Mouse (Mus musculus) small intestine, adult 2 months (tissue): ENCODE data around the gene Lgr4.

Source experiments
- CTCF ChIP-seq: fragments of 200-500 bp; IDR thresholded peaks from 2 replicates; pipeline ENCODE4 v1.5.1; 2012; ENCODE audit warnings: low read depth, mild to moderate bottlenecking, control low read depth, inconsistent platforms, low read length, moderate library complexity, mixed read lengths; ENCODE audit not compliant: insufficient replicate concordance, insufficient read length; ENCODE audit errors: extremely low read depth
- POLR2A ChIP-seq: fragments of 200-500 bp; IDR thresholded peaks from 2 replicates; pipeline ENCODE4 v1.6.1; 2012; ENCODE audit warnings: low read depth, mild to moderate bottlenecking, control low read depth, inconsistent platforms, low read length, moderate library complexity

GRCm38 (mm10) chr2:109989679-109990473 lies 72.4 kb downstream of the Lgr4 start:
- no peak for TF ChIP-seq CTCF
- no peak for TF ChIP-seq POLR2A
